ENCODE assay signal across 12 mouse cellular contexts in the genomic region with DNA sequence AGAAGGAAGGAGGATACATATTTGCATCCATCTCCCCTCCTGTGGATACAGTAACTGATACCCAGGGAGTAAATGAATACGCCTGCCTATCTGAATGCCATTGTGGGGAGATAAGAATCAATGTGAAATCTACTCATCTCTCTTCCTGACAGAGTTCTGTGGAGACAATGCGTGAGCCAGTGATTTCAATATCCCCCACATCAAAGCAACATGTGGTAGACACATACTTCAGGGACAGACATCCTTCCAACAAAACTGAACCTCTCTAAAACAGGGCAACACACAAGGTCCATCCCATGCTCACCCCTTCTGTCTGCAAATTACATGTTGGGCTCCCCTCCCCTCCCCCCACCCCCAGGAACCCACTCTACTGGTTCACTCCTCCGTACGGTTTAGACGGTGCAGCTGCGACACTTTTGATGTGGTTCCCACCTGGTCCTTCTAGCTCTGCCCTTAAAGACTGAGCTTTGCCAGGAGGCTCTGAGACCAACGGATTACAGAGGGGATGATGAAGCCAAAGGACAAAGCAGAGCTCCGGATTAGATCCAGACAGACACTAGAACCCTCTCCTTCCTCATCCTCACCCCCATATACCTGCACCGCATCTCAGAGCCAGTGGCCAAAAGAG. TPM values are rescaled to one million over a fixed set of nuclear protein-coding genes. Genes with fewer than 3 reads are reported as not detected.
DNase-seq lines count a peak whose midpoint lies in the region; ATAC-seq and TF ChIP-seq lines count a peak whose summit lies in the region.
"Had no signal": no experiment of that assay in that cellular context is flagged by ENCODE, and none has a peak within 500 bp of the region (broad histone marks: within the 10 kb centered on the region; RNA-seq: fewer than 3 reads in every experiment).

No protein-coding gene starts in this region.

- ATAC-seq in embryonic facial prominence, embryonic 12.5 days (ENCODE audit: insufficient number of reproducible peaks, insufficient read depth, low FRiP score, low TSS enrichment), result no peak
- no peak for ATAC-seq in hindbrain, embryonic 14.5 days (ENCODE audit: low FRiP score)

- WGBS in embryonic facial prominence, embryonic 12.5 days, result 68% methylated on average over 9 of the region's 9 CpGs
- 32% methylated on average over 9 of the region's 9 CpGs for WGBS in hindbrain, embryonic 14.5 days
- WGBS in kidney, adult 2 months, result 73% methylated on average over 9 of the region's 9 CpGs

- TF ChIP-seq POLR2A in myocyte (IDR thresholded peaks at IDR 0.05; ENCODE audit: insufficient read length, low read depth), result no peak
- no peak for TF ChIP-seq POLR2A in kidney, adult 2 months (IDR thresholded peaks at IDR 0.05; ENCODE audit: low read depth, low read length)

- no peak overlapping the region for H3K9ac ChIP-seq in embryonic facial prominence, embryonic 12.5 days
- H3K9ac ChIP-seq in hindbrain, embryonic 14.5 days, result peak overlapping the region; percentile 39

- H3K9me3 ChIP-seq in embryonic facial prominence, embryonic 12.5 days, result no peaks in the 10 kb centered on the region
- no peaks in the 10 kb centered on the region for H3K9me3 ChIP-seq in hindbrain, embryonic 14.5 days (ENCODE audit: control insufficient read depth, low read length)

- TF ChIP-seq CTCF in kidney, adult 2 months (conservative IDR thresholded peaks at IDR 0.05; ENCODE audit: insufficient read depth, insufficient read length, low read depth, low read length), result no peak

- no peak overlapping the region for H3K4me2 ChIP-seq in embryonic facial prominence, embryonic 12.5 days (replicated peaks)
- peak overlapping the region; percentile 36 for H3K4me2 ChIP-seq in hindbrain, embryonic 14.5 days (replicated peaks)
- peak overlapping the region; percentile 34 for H3K4me2 ChIP-seq in myocyte (ENCODE audit: low read depth)

- peak overlapping the region; percentile 90 for H3K27ac ChIP-seq in embryonic facial prominence, embryonic 12.5 days
- peak overlapping the region; percentile 88 for H3K27ac ChIP-seq in hindbrain, embryonic 14.5 days
- no peak overlapping the region for H3K27ac ChIP-seq in kidney, adult 2 months (ENCODE audit: insufficient read depth, low read depth, low read length)

- H3K36me3 ChIP-seq in embryonic facial prominence, embryonic 12.5 days, result peaks cover 34% of the 10 kb centered on the region
- H3K36me3 ChIP-seq in hindbrain, embryonic 14.5 days (replicated peaks; ENCODE audit: control insufficient read depth, insufficient read depth), result peaks cover 27% of the 10 kb centered on the region
- peaks cover 3% of the 10 kb centered on the region for H3K36me3 ChIP-seq in myocyte (ENCODE audit: control insufficient read depth, insufficient read depth)
- no peaks in the 10 kb centered on the region for H3K36me3 ChIP-seq in kidney, adult 2 months (ENCODE audit: control insufficient read depth, insufficient read depth, low read length)

- peaks cover 56% of the 10 kb centered on the region for H3K4me1 ChIP-seq in embryonic facial prominence, embryonic 12.5 days
- peaks cover 76% of the 10 kb centered on the region for H3K4me1 ChIP-seq in hindbrain, embryonic 14.5 days (replicated peaks; ENCODE audit: control insufficient read depth, insufficient read depth, low read length)
- H3K4me1 ChIP-seq in kidney, adult 2 months (ENCODE audit: control insufficient read depth, insufficient read depth, low read length), result no peaks in the 10 kb centered on the region

- no peaks in the 10 kb centered on the region for H3K79me2 ChIP-seq in myocyte (ENCODE audit: control insufficient read depth, insufficient read depth)

- no peak overlapping the region for H3K4me3 ChIP-seq in embryonic facial prominence, embryonic 12.5 days
- H3K4me3 ChIP-seq in hindbrain, embryonic 14.5 days (replicated peaks; ENCODE audit: low read length), result no peak overlapping the region
- no peak overlapping the region for H3K4me3 ChIP-seq in myocyte
- H3K4me3 ChIP-seq in kidney, adult 2 months (ENCODE audit: insufficient read depth, low read depth, low read length), result no peak overlapping the region

- H3K27me3 ChIP-seq in embryonic facial prominence, embryonic 12.5 days, result no peaks in the 10 kb centered on the region
- no peaks in the 10 kb centered on the region for H3K27me3 ChIP-seq in hindbrain, embryonic 14.5 days (ENCODE audit: control insufficient read depth, insufficient read depth, low read length)
- H3K27me3 ChIP-seq in myocyte (ENCODE audit: control insufficient read depth, insufficient read depth, insufficient read length), result no peaks in the 10 kb centered on the region
- no peaks in the 10 kb centered on the region for H3K27me3 ChIP-seq in kidney, adult 2 months (replicated peaks; ENCODE audit: control insufficient read depth, insufficient read depth, low read length)

- H3ac ChIP-seq in myocyte (ENCODE audit: control insufficient read depth, insufficient read length), result no peak overlapping the region

- peak; percentile 66 for DNase-seq in CD4-positive, CD25-positive, alpha-beta regulatory T cell, adult 2 months (ENCODE audit: low read depth, low spot score)
- DNase-seq in hindbrain, embryonic 14.5 days (ENCODE audit: low spot score), result no peak
- no peak for DNase-seq in embryo, embryonic 9.5 days (ENCODE audit: extremely low spot score)
- no peak for DNase-seq in gastrocnemius, adult 18-20 months (ENCODE audit: low spot score)
- no peak for DNase-seq in spleen, postnatal 36 days (ENCODE audit: low spot score in 2 of 2)
- no peak for DNase-seq in kidney, adult 2 months
- DNase-seq: kidney, adult 11 months; lung, adult 2 months; right cerebral cortex, postnatal 4 days had no signal

TF ChIP-seq in myocyte, 11 proteins besides CTCF, POLR2A, EP300 and RAD21:
- no peak for TF ChIP-seq TCF3 (IDR thresholded peaks at IDR 0.05; ENCODE audit: insufficient read length, low read depth)
- no peak for TF ChIP-seq USF1 (IDR thresholded peaks at IDR 0.05; ENCODE audit: low read depth)
- TF ChIP-seq MYOG (IDR thresholded peaks at IDR 0.05; ENCODE audit: control insufficient read depth in 1 of 3, insufficient read depth in 1 of 3, insufficient read length in 2 of 3, low read depth in 2 of 3), result no peak
- no peak for TF ChIP-seq SRF (IDR thresholded peaks at IDR 0.05; ENCODE audit: control insufficient read depth, insufficient read length, low read depth)
TF ChIP-seq in myocyte: peak in this region for 0.

RNA-seq across cellular contexts. Expression of a gene that starts 12.8 kb away (rescaled TPM):
- polyA plus RNA-seq in embryonic facial prominence, embryonic 12.5 days (2016; fragmentation: Nextera tagmentation; extraction: Ambion mirVana), result 24.7 and 25.6 TPM in 2 replicates
- polyA plus RNA-seq in hindbrain, embryonic 14.5 days (2014; fragmentation: Nextera tagmentation; extraction: Ambion mirVana), result 48.9 and 49.5 TPM in 2 replicates
- polyA plus RNA-seq in myocyte (2012; fragmentation: generic; extraction: Trizol), result 6.9 TPM
- total RNA-seq in gastrocnemius, adult 18-20 months (2021), result under 1 TPM; 0.34 to 0.55 TPM
- polyA plus RNA-seq in kidney, adult 2 months (2012; rRNA removed), result 2.9 and 3.3 TPM in 2 replicates

RNA-seq across cellular contexts. Expression of a gene that starts 41.9 kb away (rescaled TPM):
- 3.9 and 4.1 TPM in 2 replicates for polyA plus RNA-seq in embryonic facial prominence, embryonic 12.5 days (2016; fragmentation: Nextera tagmentation; extraction: Ambion mirVana)
- polyA plus RNA-seq in hindbrain, embryonic 14.5 days (2014; fragmentation: Nextera tagmentation; extraction: Ambion mirVana), result 2.7 and 3.6 TPM in 2 replicates
- 0.02 TPM for polyA plus RNA-seq in myocyte (2012; fragmentation: generic; extraction: Trizol)
- not detected for total RNA-seq in gastrocnemius, adult 18-20 months (2021)
- polyA plus RNA-seq in kidney, adult 2 months (2012; rRNA removed), result not detected in 2 replicates
- total RNA-seq: granulocyte monocyte progenitor cell, adult 5-6 weeks had no signal
